Mouse (Mus musculus): ENCODE results near the gene Gm3435. TPM values are rescaled to one million over a fixed set of nuclear protein-coding genes. Genes with fewer than 3 reads are reported as not detected.

Gene Gm3435
- polyA plus RNA-seq, 1 experiment from 2014 or later = 3.6 TPM

- no peak for TF ChIP-seq CTCF (IDR thresholded peaks at IDR 0.05; ENCODE audit: low read depth)
- Histone ChIP-seq H3K27me3 (replicated peaks; ENCODE audit: control insufficient read depth, insufficient read depth, low read length) (no peaks in the 10 kb centered on the region), H3K9ac (ENCODE audit: low read depth, low read length) (no peak overlapping the region), H3K4me3 (ENCODE audit: low read depth, low read length) (no peak overlapping the region), H3K36me3 (ENCODE audit: control insufficient read depth, insufficient read depth) (peaks cover 41% of the 10 kb centered on the region), H3K27ac (ENCODE audit: low read depth, low read length) (no peak overlapping the region), H3K4me2 (replicated peaks; ENCODE audit: low read depth) (no peak overlapping the region), H3K9me3 (ENCODE audit: control insufficient read depth) (no peaks in the 10 kb centered on the region), H3K4me1 (replicated peaks; ENCODE audit: control insufficient read depth, insufficient read depth, low read length) (no peaks in the 10 kb centered on the region)
- ATAC-seq = no peak
- 84% methylated on average over 4 of the region's 4 CpGs for WGBS
These were observed 45.9 kb downstream of the Gm3435 start for GRCm38 (mm10) chr17:15055925-15056324.

GRCm38 (mm10) chr17:15058161-15058591, 48.2 kb downstream of the Gm3435 start:
- Histone ChIP-seq H3K9me3 (ENCODE audit: control insufficient read depth) (no peaks in the 10 kb centered on the region), H3K9ac (ENCODE audit: low read depth, low read length) (no peak overlapping the region), H3K27me3 (replicated peaks; ENCODE audit: control insufficient read depth, insufficient read depth, low read length) (no peaks in the 10 kb centered on the region), H3K36me3 (ENCODE audit: control insufficient read depth, insufficient read depth) (peaks cover 51% of the 10 kb centered on the region), H3K27ac (ENCODE audit: low read depth, low read length) (no peak overlapping the region), H3K4me2 (replicated peaks; ENCODE audit: low read depth) (no peak overlapping the region), H3K4me1 (replicated peaks; ENCODE audit: control insufficient read depth, insufficient read depth, low read length) (no peaks in the 10 kb centered on the region), H3K4me3 (ENCODE audit: low read depth, low read length) (no peak overlapping the region)
- no peak for TF ChIP-seq CTCF (IDR thresholded peaks at IDR 0.05; ENCODE audit: low read depth)
- ATAC-seq = no peak
- WGBS = 83% methylated on average over 5 of the region's 5 CpGs

- 94% methylated on average over 14 of the region's 14 CpGs for WGBS
- no peak for ATAC-seq
- Histone ChIP-seq H3K36me3 (ENCODE audit: control insufficient read depth, insufficient read depth) (peaks cover 51% of the 10 kb centered on the region), H3K4me2 (replicated peaks; ENCODE audit: low read depth) (no peak overlapping the region), H3K4me3 (ENCODE audit: low read depth, low read length) (no peak overlapping the region), H3K4me1 (replicated peaks; ENCODE audit: control insufficient read depth, insufficient read depth, low read length) (no peaks in the 10 kb centered on the region), H3K27ac (ENCODE audit: low read depth, low read length) (no peak overlapping the region), H3K9ac (ENCODE audit: low read depth, low read length) (no peak overlapping the region), H3K9me3 (ENCODE audit: control insufficient read depth) (no peaks in the 10 kb centered on the region), H3K27me3 (replicated peaks; ENCODE audit: control insufficient read depth, insufficient read depth, low read length) (no peaks in the 10 kb centered on the region)
- no peak for TF ChIP-seq CTCF (IDR thresholded peaks at IDR 0.05; ENCODE audit: low read depth)
These were observed 49.7 kb downstream of the Gm3435 start for GRCm38 (mm10) chr17:15059646-15060045.

- no peaks in the 10 kb centered on the region for H3K9me3 ChIP-seq (ENCODE audit: control insufficient read depth)
- TF ChIP-seq CTCF (IDR thresholded peaks at IDR 0.05; ENCODE audit: low read depth) = no peak
- H3K4me1 ChIP-seq (replicated peaks; ENCODE audit: control insufficient read depth, insufficient read depth, low read length) = no peaks in the 10 kb centered on the region
- no peak overlapping the region for H3K9ac ChIP-seq (ENCODE audit: low read depth, low read length)
- no peak overlapping the region for H3K27ac ChIP-seq (ENCODE audit: low read depth, low read length)
- H3K27me3 ChIP-seq (replicated peaks; ENCODE audit: control insufficient read depth, insufficient read depth, low read length) = no peaks in the 10 kb centered on the region
- H3K4me3 ChIP-seq (ENCODE audit: low read depth, low read length) = no peak overlapping the region
- no peak overlapping the region for H3K4me2 ChIP-seq (replicated peaks; ENCODE audit: low read depth)
- ATAC-seq = no peak
- peaks cover 46% of the 10 kb centered on the region for H3K36me3 ChIP-seq (ENCODE audit: control insufficient read depth, insufficient read depth)
- 90% methylated on average over 6 of the region's 6 CpGs for WGBS
These were observed 50.4 kb downstream of the Gm3435 start for GRCm38 (mm10) chr17:15060356-15060755.

GRCm38 (mm10) chr17:15065391-15066024, 55.5 kb downstream of the Gm3435 start:
- peak; percentile 90 for TF ChIP-seq CTCF (IDR thresholded peaks at IDR 0.05; ENCODE audit: low read depth)
- Histone ChIP-seq H3K36me3 (ENCODE audit: control insufficient read depth, insufficient read depth) (peaks cover 12% of the 10 kb centered on the region; the same call in 1 of the 2 replicates), H3K4me2 (replicated peaks; ENCODE audit: low read depth) (peak overlapping the region; percentile 17; the same call in 1 of the 2 replicates), H3K9ac (ENCODE audit: low read depth, low read length) (no peak overlapping the region), H3K27ac (ENCODE audit: low read depth, low read length) (no peak overlapping the region), H3K27me3 (replicated peaks; ENCODE audit: control insufficient read depth, insufficient read depth, low read length) (no peaks in the 10 kb centered on the region), H3K4me3 (ENCODE audit: low read depth, low read length) (no peak overlapping the region), H3K9me3 (ENCODE audit: control insufficient read depth) (no peaks in the 10 kb centered on the region), H3K4me1 (replicated peaks; ENCODE audit: control insufficient read depth, insufficient read depth, low read length) (no peaks in the 10 kb centered on the region; the same call in 1 of the 2 replicates)
- peak; percentile 29; the same call in 1 of the 2 replicates for ATAC-seq
- WGBS = 44% methylated on average over 13 of the region's 13 CpGs

- no peaks in the 10 kb centered on the region; the same call in 1 of the 2 replicates for H3K4me1 ChIP-seq (replicated peaks; ENCODE audit: control insufficient read depth, insufficient read depth, low read length)
- H3K9me3 ChIP-seq (ENCODE audit: control insufficient read depth) = no peaks in the 10 kb centered on the region
- H3K27ac ChIP-seq (ENCODE audit: low read depth, low read length) = no peak overlapping the region
- H3K4me3 ChIP-seq (ENCODE audit: low read depth, low read length) = no peak overlapping the region
- WGBS = 59% methylated on average over 6 of the region's 6 CpGs
- peak overlapping the region; percentile 17; the same call in 1 of the 2 replicates for H3K4me2 ChIP-seq (replicated peaks; ENCODE audit: low read depth)
- H3K27me3 ChIP-seq (replicated peaks; ENCODE audit: control insufficient read depth, insufficient read depth, low read length) = no peaks in the 10 kb centered on the region
- H3K9ac ChIP-seq (ENCODE audit: low read depth, low read length) = no peak overlapping the region
- H3K36me3 ChIP-seq (ENCODE audit: control insufficient read depth, insufficient read depth) = peaks cover 10% of the 10 kb centered on the region; the same call in 1 of the 2 replicates
- no peak for TF ChIP-seq CTCF (IDR thresholded peaks at IDR 0.05; ENCODE audit: low read depth)
- no peak for ATAC-seq
These were observed 56.1 kb downstream of the Gm3435 start for GRCm38 (mm10) chr17:15066066-15066465.
